Mouse (Mus musculus) macrophage (primary cell): ENCODE measurements around the gene Sgta. TPM values are rescaled to one million over a fixed set of nuclear protein-coding genes. Genes with fewer than 3 reads are reported as not detected.

ENCODE experiments used
- H3K27ac ChIP-seq: fragments of 350-480 bp; formaldehyde crosslinking; 2 replicates; pipeline ENCODE4 v1.9.0; 2021
- H3K36me3 ChIP-seq: fragments of 350-480 bp; formaldehyde crosslinking; 2 replicates; pipeline ENCODE4 v1.9.0; 2021; ENCODE audit errors: inconsistent target
- H3K4me3 ChIP-seq: fragments of 350-480 bp; formaldehyde crosslinking; 2 replicates; pipeline ENCODE4 v1.9.0; 2021; ENCODE audit errors: inconsistent target
- H3K79me2 ChIP-seq: fragments of 350-480 bp; formaldehyde crosslinking; 2 replicates; pipeline ENCODE4 v1.9.0; 2021; ENCODE audit errors: inconsistent target
- WGBS: methylation state at CpG from one replicate; pipeline ENCODE4 v1.1.7; 2026; ENCODE audit warnings: inconsistent platforms; ENCODE audit not compliant: missing documents; 5-methylcytosine and 5-hydroxymethylcytosine counted together
- polyA plus RNA-seq: library from polyadenylated mRNA; stranded (reverse); fragments of 250-400 nt; gene quantifications from 3 replicates; pipeline ENCODE4 v1.2.4, GENCODE M21; 2018; ENCODE audit warnings: inconsistent platforms
- total RNA-seq, 78 experiments: library from RNA; depleted of rRNA; stranded (reverse); fragments of 250-400 nt; gene quantifications; 1 replicate in 9 of 78; 2 replicates in 24 of 78; 3 replicates in 43 of 78; 4 replicates in 2 of 78; pipeline ENCODE4 v1.2.4; 2018; ENCODE audit warnings: inconsistent platforms in 56 of 78

Sgta gene
- total RNA-seq (2018; cell fraction: chromatin; rRNA removed): 100 to 1,000 TPM in 1 of 26 experiments, 10 to 100 TPM in 25; 24.2 to 103 (median 59.6) TPM
- total RNA-seq (2018; cell fraction: cytosol; rRNA removed): 10 to 100 TPM; 66.5 to 91.5 (median 82.1) TPM
- 10 to 100 TPM; 29.7 to 79.2 (median 53.5) TPM for total RNA-seq (2018; cell fraction: nucleus; rRNA removed)
- polyA plus RNA-seq: 65.8 to 82.0 TPM (median 68.8 TPM) in 3 replicates

DNA sequence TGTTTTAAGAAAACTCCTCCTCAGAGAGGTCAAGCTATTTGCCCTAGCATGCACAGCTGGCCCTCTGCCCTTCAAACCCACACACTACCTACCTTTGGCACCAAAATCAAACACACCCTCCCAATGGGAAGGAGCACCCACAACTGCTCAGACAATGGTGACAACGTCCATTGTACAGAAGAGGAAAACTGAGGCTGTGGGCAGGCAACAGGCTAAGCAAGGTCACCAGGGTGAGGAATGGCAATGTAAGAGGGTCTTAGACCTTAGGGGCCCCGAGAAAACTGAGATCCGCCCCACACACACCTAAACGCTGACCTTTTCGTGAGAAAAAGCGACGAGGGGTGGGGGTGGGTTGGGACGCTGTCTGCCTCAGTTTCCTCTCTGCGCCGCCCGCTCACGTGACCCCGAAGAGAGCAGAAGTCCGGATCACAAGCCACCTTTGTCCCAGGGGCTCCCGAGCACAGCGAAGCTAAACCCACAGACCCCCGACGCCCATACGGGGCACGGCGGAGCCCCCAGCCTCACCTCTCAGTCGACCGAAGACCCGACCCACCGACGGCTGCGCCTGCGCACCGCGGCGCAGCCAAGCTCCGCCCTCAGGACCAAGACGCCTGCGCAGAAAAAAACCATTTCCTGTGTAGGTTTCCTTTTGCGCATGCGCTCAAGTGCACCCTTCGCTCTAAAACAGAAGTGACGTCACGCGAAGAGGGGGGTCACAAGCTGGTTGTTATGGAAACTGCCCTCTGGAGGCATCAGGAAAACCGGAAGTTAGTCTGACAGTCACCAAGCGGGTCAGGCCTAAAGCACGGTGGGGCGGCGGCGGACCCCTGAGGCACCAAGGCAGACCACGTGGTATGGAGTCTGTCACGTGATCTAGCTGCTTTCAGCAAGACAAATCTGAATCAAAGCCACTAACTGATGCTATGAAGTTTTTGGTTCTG lies at the start of gene Sgta:
Sgta (minus strand) TSS at position 579 of the 941 bp plus-strand sequence.
- peak within 1 kb of the TSS; percentile 65 for H3K27ac ChIP-seq
- WGBS: under 1% methylated on average over 48 of the region's 48 CpGs
- H3K4me3 ChIP-seq: peak within 1 kb of the TSS; percentile 97

DNA sequence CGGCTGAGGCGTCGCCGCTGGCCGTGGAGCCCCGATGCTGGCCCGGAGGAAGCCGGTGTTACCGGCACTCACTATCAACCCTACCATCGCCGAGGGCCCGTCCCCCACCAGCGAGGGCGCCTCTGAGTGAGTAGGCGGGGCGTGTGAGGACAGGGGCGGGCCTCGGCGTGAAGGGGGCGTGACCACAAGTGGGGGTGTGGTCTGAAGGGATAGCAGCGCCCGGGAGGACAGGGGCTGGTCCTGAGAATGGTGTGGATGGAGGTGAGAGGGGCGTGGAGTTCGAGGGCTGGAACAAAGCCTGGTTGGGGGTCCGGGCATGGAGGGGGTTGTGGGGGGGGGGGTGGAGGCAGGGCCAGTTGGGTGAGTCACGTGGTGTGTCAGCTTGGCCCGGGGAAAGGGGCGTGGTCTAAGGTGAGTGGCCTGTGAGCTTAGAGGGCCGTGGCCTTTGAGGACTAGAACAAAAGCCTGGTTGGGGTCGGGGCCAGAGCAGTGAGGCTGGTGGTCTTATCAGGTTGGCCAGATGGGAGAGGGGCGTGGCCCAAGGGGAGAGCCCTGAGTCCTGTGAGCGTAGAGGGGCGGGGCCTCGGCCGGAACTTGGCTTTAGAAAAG lies 46.2 kb upstream of the Sgta start:
- peak overlapping the region; percentile 66 for H3K4me3 ChIP-seq
- H3K79me2 ChIP-seq: peaks cover 51% of the 10 kb centered on the region
- peaks cover 25% of the 10 kb centered on the region for H3K36me3 ChIP-seq
- peak overlapping the region; percentile 43 for H3K27ac ChIP-seq
- 0% methylated on average over 33 of the region's 35 CpGs for WGBS

More for the DNA sequence above, at the start of gene Sgta:
- Histone ChIP-seq H3K36me3 (no peaks in the 10 kb centered on the region), H3K79me2 (peaks cover 51% of the 10 kb centered on the region)

DNA sequence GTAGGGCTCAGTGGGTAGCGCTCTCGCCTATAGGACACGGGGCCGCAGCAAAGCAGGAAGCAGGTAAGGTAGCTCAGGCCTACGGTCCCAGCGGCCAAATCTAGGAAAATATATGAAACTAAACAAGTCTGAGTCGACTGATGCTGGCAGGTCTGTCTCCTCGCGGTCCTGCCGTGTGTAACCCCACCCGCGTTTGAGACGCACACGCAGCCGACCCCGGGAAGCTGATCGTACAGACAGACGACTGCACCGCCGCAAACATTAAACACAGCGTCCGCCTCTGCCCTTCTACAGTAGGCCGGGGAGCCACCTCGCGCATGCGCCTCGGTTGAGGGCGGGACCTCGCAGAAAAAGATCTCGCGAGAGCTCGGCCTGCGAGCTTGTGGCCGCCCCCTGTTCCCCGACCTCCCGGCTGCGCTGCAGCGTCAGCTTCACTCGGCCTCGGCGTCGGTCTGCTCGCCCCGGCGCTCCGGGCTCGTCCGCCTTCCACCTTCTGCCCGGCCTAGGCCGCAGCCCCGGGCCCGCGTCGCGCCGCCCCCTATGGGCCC lies 45.7 kb upstream of the Sgta start, which contains the start of gene Map2k2:
Map2k2 (plus strand) TSS at position 351 of the 548 bp plus-strand sequence.
- H3K36me3 ChIP-seq: peaks cover 19% of the 10 kb centered on the region
- H3K4me3 ChIP-seq: peak within 1 kb of the TSS; percentile 77
- WGBS: under 1% methylated on average over 56 of the region's 56 CpGs
- H3K79me2 ChIP-seq: peaks cover 45% of the 10 kb centered on the region
- H3K27ac ChIP-seq: peak within 1 kb of the TSS; percentile 79

DNA sequence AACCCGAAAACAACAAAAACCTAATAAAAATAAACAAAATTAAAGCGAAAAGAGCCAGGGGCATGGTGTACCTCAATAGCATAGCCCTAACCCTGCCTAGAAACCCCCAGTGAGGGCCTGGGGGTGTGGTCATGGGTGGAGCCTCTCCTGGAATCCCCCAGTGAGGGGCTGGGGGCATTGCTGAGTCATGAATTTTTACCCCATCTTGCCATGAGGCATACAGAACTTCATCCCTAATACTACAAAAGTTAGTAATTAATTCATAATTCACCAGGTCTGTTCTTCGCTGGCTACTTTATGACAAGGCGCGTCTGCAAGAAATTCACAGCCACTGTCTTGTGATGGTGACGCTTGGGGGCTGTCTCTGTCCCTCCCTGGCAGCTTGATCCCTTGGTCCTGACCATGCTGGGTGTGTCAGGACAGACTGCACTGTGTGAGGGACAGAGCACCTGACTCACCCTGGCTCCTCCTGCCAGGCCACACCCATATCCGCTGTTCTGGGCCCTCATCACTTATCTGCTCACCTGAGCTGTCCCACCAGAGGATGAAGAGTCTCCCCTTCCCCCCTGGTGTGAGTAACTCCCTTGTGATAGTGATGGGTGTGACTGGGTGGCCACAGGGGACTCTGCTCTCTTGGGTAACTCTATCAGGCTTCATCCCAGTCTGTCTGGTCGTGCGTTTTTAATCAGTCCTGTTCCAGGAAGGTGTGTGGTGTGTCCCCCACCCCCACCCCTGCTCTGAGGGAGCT lies 35.1 kb upstream of the Sgta start:
- H3K79me2 ChIP-seq: no peaks in the 10 kb centered on the region
- H3K27ac ChIP-seq: no peak overlapping the region
- no peaks in the 10 kb centered on the region for H3K36me3 ChIP-seq
- no peak overlapping the region for H3K4me3 ChIP-seq
- 81% methylated on average over 9 of the region's 9 CpGs for WGBS

DNA sequence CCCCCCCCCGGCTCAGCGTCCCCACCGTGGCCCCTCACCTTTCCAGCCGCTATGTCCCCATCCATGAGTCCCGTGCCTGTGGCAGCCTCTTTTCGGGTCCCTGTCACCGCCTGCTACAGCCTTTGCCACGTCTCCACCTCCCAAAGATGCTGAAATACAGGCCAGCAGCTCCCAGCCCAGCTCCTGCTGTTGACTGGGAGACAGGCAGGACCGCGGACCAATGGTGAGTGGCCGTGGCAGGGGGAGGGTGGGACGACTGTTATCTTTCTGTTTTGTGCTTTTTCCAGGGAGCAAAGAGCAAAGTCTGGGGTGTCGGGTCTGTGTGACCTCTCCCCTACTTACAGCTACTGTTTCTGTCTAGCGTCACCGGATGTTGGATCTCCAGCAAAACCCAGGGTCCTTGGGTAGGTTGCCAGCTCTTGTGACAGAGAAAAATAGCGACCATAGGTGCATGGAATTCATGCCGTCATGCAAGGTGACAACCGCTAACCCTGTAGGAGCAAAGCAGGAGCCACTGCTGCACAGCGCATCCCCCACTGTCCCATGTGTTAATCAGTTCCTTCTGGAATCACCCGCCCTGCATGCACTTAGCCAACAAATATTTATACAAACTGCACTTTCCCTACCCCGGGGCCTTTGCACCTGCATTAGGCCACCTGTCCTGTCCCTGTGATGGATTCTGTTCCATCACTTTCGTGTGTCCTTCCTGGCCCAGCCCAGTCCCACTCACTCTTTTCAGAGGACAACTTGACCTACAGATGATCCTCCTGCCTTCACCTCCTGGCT lies 32.7 kb upstream of the Sgta start:
- whole genome bisulfite sequencing: 65% methylated on average over 21 of the region's 22 CpGs
- H3K79me2 ChIP-seq: no peaks in the 10 kb centered on the region
- no peak overlapping the region for H3K27ac ChIP-seq
- no peak overlapping the region for H3K4me3 ChIP-seq
- no peaks in the 10 kb centered on the region for H3K36me3 ChIP-seq

DNA sequence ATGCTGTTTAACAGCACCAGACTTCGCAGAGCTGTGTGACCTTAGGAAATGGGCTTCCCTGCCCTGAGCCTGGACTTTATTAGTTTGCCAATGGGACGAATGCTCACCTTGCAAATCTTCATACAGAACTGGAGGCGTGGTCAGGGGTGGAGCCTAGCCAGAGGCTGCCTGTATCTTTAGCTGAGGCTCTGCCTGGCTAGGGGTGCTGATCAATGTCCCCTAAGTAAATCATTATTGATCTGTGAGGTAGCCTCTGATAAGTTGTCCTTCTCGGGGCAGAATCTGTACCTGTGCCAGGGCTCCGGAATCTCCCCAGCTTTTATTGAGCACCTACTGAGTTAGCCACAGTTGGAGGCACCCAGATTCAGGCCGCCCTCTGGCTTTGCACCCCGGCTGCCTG lies 30.6 kb upstream of the Sgta start:
- 73% methylated on average over 7 of the region's 7 CpGs for WGBS
- Histone ChIP-seq H3K27ac (no peak overlapping the region), H3K36me3 (no peaks in the 10 kb centered on the region), H3K79me2 (no peaks in the 10 kb centered on the region), H3K4me3 (no peak overlapping the region)

DNA sequence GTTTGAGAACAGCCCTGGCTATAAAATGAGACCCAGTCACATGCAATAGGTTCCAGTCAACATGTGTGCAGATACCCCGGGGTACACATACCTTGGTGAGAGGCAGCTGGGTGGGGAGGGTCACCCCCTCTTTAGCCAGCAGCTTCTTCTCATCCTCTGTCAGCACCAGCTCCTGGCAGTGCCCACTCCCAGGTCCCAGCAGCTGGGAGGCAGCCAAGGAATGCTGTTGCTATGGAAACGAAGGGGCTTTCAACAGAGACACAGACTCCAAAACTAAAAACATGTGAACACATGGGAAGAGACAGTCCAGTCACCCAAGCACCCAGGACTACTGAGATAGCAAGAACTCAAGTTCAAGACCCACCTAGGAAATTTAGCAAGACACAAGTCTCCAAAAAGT lies 29.2 kb upstream of the Sgta start:
- no peaks in the 10 kb centered on the region for H3K36me3 ChIP-seq
- H3K79me2 ChIP-seq: no peaks in the 10 kb centered on the region
- no peak overlapping the region for H3K27ac ChIP-seq
- H3K4me3 ChIP-seq: no peak overlapping the region
- 95% methylated on average over 2 of the region's 2 CpGs for WGBS

DNA sequence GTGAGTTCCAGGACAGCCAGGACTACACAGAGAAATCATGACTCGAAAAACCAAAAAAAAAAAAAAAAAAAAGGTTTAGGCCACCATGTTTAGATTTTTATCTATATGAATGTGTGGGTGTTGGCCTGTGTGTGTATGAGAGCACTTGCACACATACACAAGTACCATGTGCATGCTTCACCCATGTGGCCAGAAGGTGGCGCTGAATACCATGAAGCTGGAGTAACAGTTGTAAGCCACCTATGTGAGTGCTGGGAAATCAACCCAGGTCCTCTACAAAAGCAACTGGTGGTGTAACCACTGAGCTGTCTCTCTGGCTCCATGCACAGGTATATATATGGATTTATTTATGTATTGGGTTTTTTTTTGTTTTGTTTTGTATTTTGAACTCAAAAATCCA lies 27.0 kb upstream of the Sgta start:
- Histone ChIP-seq H3K27ac (no peak overlapping the region), H3K79me2 (no peaks in the 10 kb centered on the region), H3K4me3 (no peak overlapping the region), H3K36me3 (no peaks in the 10 kb centered on the region)
- 50% methylated on average over 1 of the region's 2 CpGs for whole genome bisulfite sequencing

DNA sequence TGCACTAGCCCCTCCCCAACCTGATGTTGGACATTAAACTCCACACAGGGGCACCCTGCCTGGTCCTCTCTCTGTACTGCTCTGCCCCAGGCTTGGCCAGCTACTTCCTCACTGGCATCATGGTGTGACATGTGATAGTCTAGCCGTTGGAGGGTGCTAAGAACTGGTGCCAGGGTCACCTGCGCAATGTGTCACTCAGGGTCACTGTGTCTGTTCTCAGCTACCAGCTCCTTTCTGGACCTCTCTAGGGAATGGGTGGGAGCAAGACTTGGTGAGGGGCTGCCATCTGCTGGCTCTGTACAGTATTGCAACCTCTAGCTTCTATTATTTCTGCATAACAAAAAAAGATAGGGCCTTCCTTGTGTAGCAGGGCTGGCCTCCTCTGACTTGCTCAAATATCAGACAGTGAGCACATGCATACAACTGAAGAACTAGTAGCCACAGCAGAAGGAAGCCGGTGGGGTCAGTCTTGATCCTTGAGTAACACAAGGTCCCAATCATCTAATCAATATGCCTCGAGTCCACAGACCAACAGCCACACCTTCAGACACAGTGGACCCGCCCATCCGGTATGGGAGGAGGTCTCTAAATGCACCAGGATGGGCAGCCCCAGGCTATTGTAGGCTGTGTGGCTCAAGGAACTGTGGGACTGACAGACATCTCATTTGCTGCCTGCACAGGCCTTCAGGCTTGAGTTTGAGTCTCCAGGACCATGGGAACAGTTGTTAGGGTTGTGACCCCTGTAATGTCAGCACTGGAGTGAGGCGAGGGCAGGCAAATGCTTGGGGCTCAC lies 22.4 kb upstream of the Sgta start:
- Histone ChIP-seq H3K4me3 (no peak overlapping the region), H3K36me3 (peaks cover 13% of the 10 kb centered on the region; the same call in 1 of the 2 replicates), H3K79me2 (no peaks in the 10 kb centered on the region), H3K27ac (no peak overlapping the region)
- WGBS: 90% methylated on average over 7 of the region's 7 CpGs

DNA sequence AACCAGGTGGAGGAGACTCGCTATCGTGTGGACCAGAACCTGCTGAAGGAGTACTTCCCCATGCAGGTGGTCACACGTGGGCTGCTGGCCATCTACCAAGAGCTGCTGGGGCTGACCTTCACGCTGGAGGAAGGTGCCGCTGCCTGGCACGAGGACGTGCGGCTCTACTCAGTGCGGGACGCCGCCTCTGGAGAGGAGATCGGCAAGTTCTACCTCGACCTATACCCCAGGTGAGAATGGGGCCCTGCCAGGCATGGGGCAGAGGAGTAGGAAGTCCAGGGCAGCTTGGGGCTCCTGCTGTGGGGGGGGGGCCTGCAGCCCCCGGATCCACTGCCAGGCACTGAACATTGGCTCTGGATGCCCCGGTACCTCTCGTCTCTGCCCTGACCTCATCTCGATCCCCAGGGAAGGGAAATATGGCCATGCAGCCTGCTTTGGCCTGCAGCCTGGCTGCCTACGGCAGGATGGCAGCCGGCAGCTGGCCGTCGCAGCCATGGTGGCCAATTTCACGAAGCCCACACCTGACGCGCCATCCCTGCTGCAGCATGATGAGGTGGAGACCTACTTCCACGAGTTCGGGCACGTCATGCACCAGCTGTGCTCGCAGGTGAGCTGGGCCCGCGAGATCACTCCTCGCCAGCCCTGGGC lies 20.2 kb upstream of the Sgta start:
- peaks cover 13% of the 10 kb centered on the region; the same call in 1 of the 2 replicates for H3K36me3 ChIP-seq
- H3K79me2 ChIP-seq: no peaks in the 10 kb centered on the region
- 94% methylated on average over 27 of the region's 31 CpGs for WGBS
- H3K4me3 ChIP-seq: no peak overlapping the region
- H3K27ac ChIP-seq: no peak overlapping the region

DNA sequence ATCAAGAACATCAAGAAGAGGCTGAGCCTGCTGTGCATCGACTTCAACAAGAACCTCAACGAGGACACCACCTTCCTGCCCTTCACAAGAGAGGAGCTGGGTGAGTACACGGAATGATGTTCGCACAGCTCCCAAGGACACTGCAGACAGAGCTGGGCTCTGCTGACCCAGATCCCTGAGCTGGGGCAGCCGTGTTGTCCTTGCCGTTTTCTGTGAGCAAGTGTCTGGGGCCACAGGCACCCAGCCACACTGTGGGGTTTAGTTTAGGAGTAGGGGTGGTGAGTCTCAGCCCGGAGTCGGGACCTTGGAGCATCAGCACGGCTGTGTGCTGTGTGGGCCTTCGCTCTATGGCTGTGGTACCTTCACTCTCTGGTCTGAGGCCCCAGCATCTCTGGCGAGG lies 17.9 kb upstream of the Sgta start:
- Histone ChIP-seq H3K4me3 (no peak overlapping the region), H3K36me3 (peaks cover 13% of the 10 kb centered on the region; the same call in 1 of the 2 replicates), H3K27ac (no peak overlapping the region), H3K79me2 (no peaks in the 10 kb centered on the region)
- WGBS: 94% methylated on average over 11 of the region's 11 CpGs

DNA sequence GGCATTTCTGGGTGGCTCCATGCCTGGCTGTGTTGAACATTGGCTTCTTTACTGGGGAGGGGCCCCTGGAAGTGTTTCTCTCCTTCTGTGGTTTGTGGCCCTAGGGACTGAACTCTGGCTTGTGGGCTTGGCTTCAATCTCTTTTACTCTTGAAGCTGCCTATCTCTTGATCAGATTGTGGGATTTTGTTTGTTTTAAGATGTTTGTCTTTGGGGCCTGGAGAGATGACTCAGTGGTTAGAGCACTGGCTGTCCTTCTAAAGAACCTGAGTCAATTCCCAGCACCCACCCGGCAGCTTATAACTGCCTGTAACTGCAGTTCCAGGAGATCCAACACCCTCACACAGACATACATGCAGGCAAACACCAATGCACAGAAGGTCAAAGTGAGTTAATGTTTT lies 16.4 kb upstream of the Sgta start:
- Histone ChIP-seq H3K27ac (no peak overlapping the region), H3K4me3 (no peak overlapping the region), H3K79me2 (no peaks in the 10 kb centered on the region), H3K36me3 (peaks cover 10% of the 10 kb centered on the region; the same call in 1 of the 2 replicates)
- 100% methylated on average over 1 of the region's 1 CpGs for WGBS
